Comparison of ENCODE assay signal across 9 mouse cellular contexts in the genomic region with DNA sequence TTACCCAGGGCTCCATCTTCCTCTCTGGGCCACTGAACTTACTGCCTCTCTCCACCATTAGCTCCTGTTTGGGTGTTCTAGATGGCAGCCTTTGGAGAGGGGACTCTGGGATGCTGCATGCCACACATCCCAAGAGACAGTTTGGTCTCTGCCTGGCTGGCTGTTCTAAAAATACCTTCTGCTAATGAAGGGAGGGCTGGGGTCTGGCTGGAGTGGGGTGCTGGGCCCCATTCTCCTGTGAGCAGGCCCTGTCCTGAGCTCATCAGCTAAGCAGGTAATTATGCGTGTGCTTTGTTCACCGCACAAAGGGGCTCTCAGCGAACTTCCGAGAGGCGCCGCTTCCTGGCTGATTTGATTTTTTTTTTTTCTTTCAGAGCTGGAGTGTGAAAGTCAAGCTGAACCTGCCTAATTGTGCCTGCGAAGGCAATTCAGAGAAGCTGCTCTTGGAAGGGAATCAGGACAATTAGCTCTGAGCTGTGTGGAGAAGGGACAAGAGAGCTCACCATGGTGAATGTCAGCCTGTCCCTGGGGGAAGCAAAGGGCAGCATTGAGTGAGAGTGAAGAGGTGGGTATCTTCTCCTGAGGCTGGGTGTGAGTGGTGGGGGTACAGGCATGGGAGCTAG. TPM values are rescaled to one million over a fixed set of nuclear protein-coding genes. Genes with fewer than 3 reads are reported as not detected.
DNase-seq lines count a peak whose midpoint lies in the region; ATAC-seq lines count a peak whose summit lies in the region.
"Had no signal": no experiment of that assay in that cellular context is flagged by ENCODE, and none has a peak within 500 bp of the region (broad histone marks: within the 10 kb centered on the region; RNA-seq: fewer than 3 reads in every experiment).

No protein-coding gene starts in this region.

- H3K36me3 ChIP-seq in kidney, embryonic 14.5 days (ENCODE audit: control insufficient read depth, insufficient read depth, low read length), result no peaks in the 10 kb centered on the region
- no peaks in the 10 kb centered on the region; the same call in 1 of the 2 replicates for H3K36me3 ChIP-seq in hindbrain, embryonic 11.5 days (ENCODE audit: control insufficient read depth, insufficient read depth, low read length)
- H3K36me3 ChIP-seq in neural tube, embryonic 12.5 days, result no peaks in the 10 kb centered on the region
- H3K36me3 ChIP-seq: liver, embryonic 13.5 days had no signal

- WGBS in kidney, embryonic 14.5 days, result 22% methylated on average over 7 of the region's 7 CpGs
- WGBS in hindbrain, embryonic 11.5 days, result 14% methylated on average over 7 of the region's 7 CpGs
- WGBS in neural tube, embryonic 12.5 days, result 8% methylated on average over 7 of the region's 7 CpGs

- no peak overlapping the region for H3K27ac ChIP-seq in kidney, embryonic 14.5 days (ENCODE audit: low read depth, low read length)
- peak overlapping the region; percentile 87 for H3K27ac ChIP-seq in hindbrain, embryonic 11.5 days (ENCODE audit: low read depth, low read length)
- peak overlapping the region; percentile 47; the same call in 1 of the 2 replicates for H3K27ac ChIP-seq in neural tube, embryonic 12.5 days
- H3K27ac ChIP-seq: liver, embryonic 13.5 days had no signal

- DNase-seq in kidney, adult 11 months, result no peak
- DNase-seq in embryo, embryonic 10 days (ENCODE audit: low spot score), result peak; percentile 54
- DNase-seq in hindbrain, embryonic 11.5 days (ENCODE audit: low spot score), result peak; percentile 60
- DNase-seq in gastrocnemius, postnatal 36 days, result no peak
- DNase-seq in testis, postnatal 10 days (ENCODE audit: low spot score), result no peak

- no peak for ATAC-seq in kidney, embryonic 14.5 days (ENCODE audit: low FRiP score, low TSS enrichment)
- peak; percentile 63 for ATAC-seq in hindbrain, embryonic 11.5 days (ENCODE audit: low FRiP score)
- peak; percentile 41 for ATAC-seq in neural tube, embryonic 12.5 days (ENCODE audit: low FRiP score, low read depth)
- no peak for ATAC-seq in activated CD4-positive, CD25-positive, alpha-beta regulatory T cell, adult 4 months

- H3K27me3 ChIP-seq in kidney, embryonic 14.5 days (ENCODE audit: control insufficient read depth, insufficient read depth, low read length), result no peaks in the 10 kb centered on the region
- no peaks in the 10 kb centered on the region for H3K27me3 ChIP-seq in hindbrain, embryonic 11.5 days (ENCODE audit: control insufficient read depth, insufficient read depth, low read length)
- H3K27me3 ChIP-seq in neural tube, embryonic 12.5 days (replicated peaks), result no peaks in the 10 kb centered on the region

- no peaks in the 10 kb centered on the region for H3K9me3 ChIP-seq in kidney, embryonic 14.5 days (ENCODE audit: control insufficient read depth, low read length)
- H3K9me3 ChIP-seq in hindbrain, embryonic 11.5 days (ENCODE audit: control insufficient read depth, low read length), result no peaks in the 10 kb centered on the region
- no peaks in the 10 kb centered on the region for H3K9me3 ChIP-seq in neural tube, embryonic 12.5 days
- H3K9me3 ChIP-seq: liver, embryonic 13.5 days had no signal

- no peaks in the 10 kb centered on the region for H3K4me1 ChIP-seq in kidney, embryonic 14.5 days (ENCODE audit: control insufficient read depth, insufficient read depth, low read length)
- H3K4me1 ChIP-seq in hindbrain, embryonic 11.5 days (replicated peaks; ENCODE audit: control insufficient read depth, insufficient read depth, low read length), result peaks cover 2% of the 10 kb centered on the region; the same call in 1 of the 2 replicates
- H3K4me1 ChIP-seq in neural tube, embryonic 12.5 days, result peaks cover 11% of the 10 kb centered on the region

- intact Hi-C loops in gastrocnemius, postnatal 36 days (cut with DNase I), result no loop called here

- H3K4me3 ChIP-seq in kidney, embryonic 14.5 days (ENCODE audit: low read length), result no peak overlapping the region
- no peak overlapping the region for H3K4me3 ChIP-seq in hindbrain, embryonic 11.5 days (ENCODE audit: low read depth, low read length)
- H3K4me3 ChIP-seq in neural tube, embryonic 12.5 days, result no peak overlapping the region
- H3K4me3 ChIP-seq: liver, embryonic 13.5 days had no signal

- H3K9ac ChIP-seq in kidney, embryonic 14.5 days (ENCODE audit: low read depth, low read length), result no peak overlapping the region
- no peak overlapping the region for H3K9ac ChIP-seq in hindbrain, embryonic 11.5 days (ENCODE audit: low read depth, low read length)
- H3K9ac ChIP-seq in neural tube, embryonic 12.5 days, result no peak overlapping the region; the same call in 1 of the 2 replicates
- H3K9ac ChIP-seq: liver, embryonic 13.5 days had no signal

- peak overlapping the region; percentile 24; the same call in 1 of the 2 replicates for H3K4me2 ChIP-seq in kidney, embryonic 14.5 days (replicated peaks; ENCODE audit: low read depth, low read length)
- H3K4me2 ChIP-seq in hindbrain, embryonic 11.5 days (replicated peaks; ENCODE audit: low read depth, low read length), result no peak overlapping the region
- H3K4me2 ChIP-seq in neural tube, embryonic 12.5 days (replicated peaks), result peak overlapping the region; percentile 45
- H3K4me2 ChIP-seq: liver, embryonic 13.5 days had no signal

RNA-seq across cellular contexts. Expression of a gene that starts 12.9 kb away (rescaled TPM):
- polyA plus RNA-seq in kidney, embryonic 14.5 days (2014; fragmentation: Nextera tagmentation; extraction: Ambion mirVana), result 236 and 296 TPM in 2 replicates
- polyA plus RNA-seq in hindbrain, embryonic 11.5 days (2014; fragmentation: Nextera tagmentation; extraction: Ambion mirVana), result 267 and 302 TPM in 2 replicates
- 221 and 229 TPM in 2 replicates for polyA plus RNA-seq in neural tube, embryonic 12.5 days (2016; fragmentation: Nextera tagmentation; extraction: Ambion mirVana)
- polyA plus RNA-seq in activated CD4-positive, CD25-positive, alpha-beta regulatory T cell, adult 4 months (2017; shearing (Covaris generic)), result 10 to 100 TPM; 19.1 to 21.2 TPM
- 100 to 1,000 TPM in 1 of 2 experiments, 10 to 100 TPM in 1; 99.8 to 111 TPM for total RNA-seq in gastrocnemius, postnatal 36 days (2021)

Comparison
In these comparisons a context has a peak if more than half of its experiments do, and no peak if none do; other contexts are left out.
1. ATAC-seq: peak in hindbrain, embryonic 11.5 days (single experiment) and neural tube, embryonic 12.5 days (single experiment); none in kidney, embryonic 14.5 days (single experiment) and activated CD4-positive, CD25-positive, alpha-beta regulatory T cell, adult 4 months (single experiment).
2. DNase-seq: peak in embryo, embryonic 10 days (single experiment) and hindbrain, embryonic 11.5 days (single experiment); none in kidney, adult 11 months (single experiment), gastrocnemius, postnatal 36 days (0 of 2) and testis, postnatal 10 days (single experiment).
3. RNA of a gene that starts 12.9 kb away (polyA plus RNA-seq): 236 to 296 TPM in kidney, embryonic 14.5 days, 267 to 302 TPM in hindbrain, embryonic 11.5 days and 221 to 229 TPM in neural tube, embryonic 12.5 days; 19.1 to 21.2 TPM in activated CD4-positive, CD25-positive, alpha-beta regulatory T cell, adult 4 months; every median in the first group is over 10 times any median in the second.